Mouse (Mus musculus): ENCODE results near the gene Hist1h2bf. TPM values are rescaled to one million over a fixed set of nuclear protein-coding genes. Genes with fewer than 3 reads are reported as not detected.
"Not testable (repeated sequence)": the region's sequence is repeated elsewhere in the genome, so short reads cannot be mapped to it uniquely, and the experiment has no call there.

Hist1h2bf gene
- polyA plus RNA-seq, 1 experiment from 2014 or later, result 0.97 TPM

DNA sequence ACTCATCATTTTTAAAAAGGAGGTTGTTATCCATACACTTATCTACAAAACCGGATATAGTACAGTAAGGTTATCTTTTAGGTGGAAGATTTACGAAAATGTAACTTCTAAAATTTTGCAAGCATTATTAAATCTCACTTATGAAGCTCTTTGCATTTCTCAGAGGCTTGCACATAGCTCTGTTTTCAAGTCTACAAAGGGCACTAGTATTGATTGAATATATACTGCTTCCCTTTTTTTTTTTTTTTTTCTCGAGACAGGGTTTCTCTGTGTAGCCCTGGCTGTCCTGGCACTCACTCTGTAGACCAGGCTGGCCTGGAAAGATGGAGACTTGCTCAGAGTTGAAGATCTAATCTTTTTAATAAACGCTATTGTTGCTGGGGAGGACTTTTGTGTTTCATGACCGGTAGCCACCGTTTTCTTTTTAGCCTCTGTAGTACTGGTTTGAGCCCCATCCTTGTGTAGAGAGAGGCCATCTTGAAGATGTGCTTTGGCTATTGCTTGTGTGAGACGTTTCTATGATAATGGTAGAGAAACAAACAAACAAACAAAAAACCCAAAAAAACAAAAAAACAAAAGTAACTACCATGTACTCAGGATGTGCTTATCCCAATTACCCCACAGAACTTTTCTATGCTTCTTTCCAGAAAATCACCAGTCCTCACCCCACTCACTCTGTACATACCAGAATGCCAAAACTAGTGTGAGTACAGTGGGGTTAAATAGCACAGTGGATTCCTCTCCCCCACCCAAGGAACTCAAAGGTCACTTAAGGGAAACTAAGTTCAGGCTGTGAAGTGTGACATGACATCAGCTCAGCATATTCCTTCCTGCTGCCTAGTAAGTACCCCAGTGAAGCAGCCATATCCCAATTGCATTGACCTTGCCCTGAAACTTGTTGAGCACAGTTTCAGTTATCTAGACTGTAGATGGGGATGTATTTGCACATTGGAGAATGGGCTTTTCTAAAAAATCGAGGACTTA, 21.8 kb downstream of the Hist1h2bf start:
- peak overlapping the region; percentile 91 for H3K27ac ChIP-seq
- no peak for ATAC-seq (replicated peaks; ENCODE audit: insufficient number of reproducible peaks, insufficient read depth, low FRiP score, low read depth)
- H3K4me3 ChIP-seq, result peak overlapping the region; percentile 53
- peaks cover 21% of the 10 kb centered on the region for H3K4me1 ChIP-seq (replicated peaks)
- no peaks in the 10 kb centered on the region for H3K36me3 ChIP-seq
- H3K4me2 ChIP-seq, result peak overlapping the region; percentile 75
- WGBS, result 44% methylated on average over 8 of the region's 8 CpGs
- H3K27me3 ChIP-seq, result no peaks in the 10 kb centered on the region
- H3K9me3 ChIP-seq (replicated peaks), result no peaks in the 10 kb centered on the region
- H3K9ac ChIP-seq, result no peak overlapping the region

GRCm38 (mm10) chr13:23551146-23551834, 22.7 kb downstream of the Hist1h2bf start, which contains the start of gene Hist1h4f:
Gene Hist1h4f (minus strand): TSS chr13:23551648.
- not testable (repeated sequence) for H3K9me3 ChIP-seq (replicated peaks); H3K27me3 ChIP-seq; H3K36me3 ChIP-seq
- peaks cover 18% of the 10 kb centered on the region for H3K4me1 ChIP-seq (replicated peaks)
- H3K9ac ChIP-seq, result peak within 1 kb of the TSS; percentile 57
- peak; percentile 84 for ATAC-seq (replicated peaks; ENCODE audit: insufficient number of reproducible peaks, insufficient read depth, low FRiP score, low read depth)
- H3K27ac ChIP-seq, result peak within 1 kb of the TSS; percentile 91
- H3K4me2 ChIP-seq, result peak within 1 kb of the TSS; percentile 75
- WGBS, result under 1% methylated on average over 47 of the region's 47 CpGs
- H3K4me3 ChIP-seq, result peak within 1 kb of the TSS; percentile 53

- no peak for ATAC-seq (replicated peaks; ENCODE audit: insufficient number of reproducible peaks, insufficient read depth, low FRiP score, low read depth)
- peaks cover 18% of the 10 kb centered on the region for H3K4me1 ChIP-seq (replicated peaks)
These were observed 23.2 kb downstream of the Hist1h2bf start for GRCm38 (mm10) chr13:23550761-23551145.

GRCm38 (mm10) chr13:23546694-23547093, 27.3 kb downstream of the Hist1h2bf start:
- no peak overlapping the region for H3K27ac ChIP-seq
- WGBS, result 61% methylated on average over 5 of the region's 5 CpGs
- no peak overlapping the region for H3K4me3 ChIP-seq
- H3K9me3 ChIP-seq (replicated peaks), result no peaks in the 10 kb centered on the region
- no peak overlapping the region for H3K9ac ChIP-seq
- no peak overlapping the region for H3K4me2 ChIP-seq
- no peaks in the 10 kb centered on the region for H3K27me3 ChIP-seq
- H3K4me1 ChIP-seq (replicated peaks), result peaks cover 13% of the 10 kb centered on the region
- no peak for ATAC-seq (replicated peaks; ENCODE audit: insufficient number of reproducible peaks, insufficient read depth, low FRiP score, low read depth)
- no peaks in the 10 kb centered on the region for H3K36me3 ChIP-seq

More at GRCm38 (mm10) chr13:23550761-23551145, 23.2 kb downstream of the Hist1h2bf start:
- H3K4me3 ChIP-seq, result peak overlapping the region; percentile 53
- 6% methylated on average over 3 of the region's 3 CpGs for WGBS
- H3K36me3 ChIP-seq, result no peaks in the 10 kb centered on the region
- H3K9ac ChIP-seq, result peak overlapping the region; percentile 57
- H3K4me2 ChIP-seq, result peak overlapping the region; percentile 75
- H3K27ac ChIP-seq, result peak overlapping the region; percentile 91
- no peaks in the 10 kb centered on the region for H3K27me3 ChIP-seq
- H3K9me3 ChIP-seq (replicated peaks), result no peaks in the 10 kb centered on the region

DNA sequence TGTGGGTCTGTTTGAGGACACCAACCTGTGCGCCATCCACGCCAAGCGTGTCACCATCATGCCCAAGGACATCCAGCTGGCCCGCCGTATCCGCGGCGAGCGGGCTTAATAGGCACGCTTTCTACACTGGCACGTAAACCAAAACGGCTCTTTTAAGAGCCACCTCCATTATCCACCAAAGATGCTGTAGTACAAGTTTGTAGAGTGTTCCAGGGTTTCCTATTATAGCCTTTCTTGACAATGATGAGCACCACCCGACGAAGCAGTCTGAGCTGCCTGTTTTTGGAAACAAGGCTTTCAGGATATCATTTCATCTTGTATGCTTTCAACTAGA, 29.2 kb downstream of the Hist1h2bf start:
- WGBS, result 0% methylated on average over 14 of the region's 14 CpGs
- peak; percentile 5; the same call in 1 of the 2 replicates for ATAC-seq (replicated peaks; ENCODE audit: insufficient number of reproducible peaks, insufficient read depth, low FRiP score, low read depth)
- not testable (repeated sequence) for H3K27me3 ChIP-seq; H3K9me3 ChIP-seq (replicated peaks); H3K36me3 ChIP-seq; H3K4me1 ChIP-seq (replicated peaks)
- Histone ChIP-seq H3K4me2 (peak overlapping the region; percentile 77), H3K27ac (peak overlapping the region; percentile 92), H3K4me3 (peak overlapping the region; percentile 58), H3K9ac (0 out of 2 replicates have a peak overlapping the region, but pooled peaks have one; percentile 33)

- Histone ChIP-seq H3K27me3 (no peaks in the 10 kb centered on the region), H3K36me3 (no peaks in the 10 kb centered on the region), H3K9ac (peak within 1 kb of the TSS; percentile 65), H3K4me3 (peak within 1 kb of the TSS; percentile 58), H3K27ac (peak within 1 kb of the TSS; percentile 92), H3K4me1 (replicated peaks) (peaks cover 5% of the 10 kb centered on the region; the same call in 1 of the 2 replicates), H3K9me3 (replicated peaks) (no peaks in the 10 kb centered on the region), H3K4me2 (peak within 1 kb of the TSS; percentile 77)
- 1% methylated on average over 27 of the region's 45 CpGs for WGBS
- peak; percentile 88 for ATAC-seq (replicated peaks; ENCODE audit: insufficient number of reproducible peaks, insufficient read depth, low FRiP score, low read depth)
These were observed 29.8 kb downstream of the Hist1h2bf start, which contains the start of gene Hist1h3f for GRCm38 (mm10) chr13:23543965-23544786. Gene Hist1h3f (plus strand): TSS chr13:23544052.

GRCm38 (mm10) chr13:23542999-23543607, 30.9 kb downstream of the Hist1h2bf start, which contains the start of gene Hist1h2bh:
Gene Hist1h2bh (minus strand): TSS chr13:23543392.
- ATAC-seq (replicated peaks; ENCODE audit: insufficient number of reproducible peaks, insufficient read depth, low FRiP score, low read depth), result peak; percentile 91
- H3K9me3 ChIP-seq (replicated peaks); H3K27me3 ChIP-seq; H3K4me1 ChIP-seq (replicated peaks); H3K36me3 ChIP-seq: not testable (repeated sequence)
- peak within 1 kb of the TSS; percentile 77 for H3K4me2 ChIP-seq
- under 1% methylated on average over 39 of the region's 42 CpGs for WGBS
- H3K4me3 ChIP-seq, result peak within 1 kb of the TSS; percentile 58
- H3K27ac ChIP-seq, result peak within 1 kb of the TSS; percentile 92
- peak within 1 kb of the TSS; percentile 53 for H3K9ac ChIP-seq

DNA sequence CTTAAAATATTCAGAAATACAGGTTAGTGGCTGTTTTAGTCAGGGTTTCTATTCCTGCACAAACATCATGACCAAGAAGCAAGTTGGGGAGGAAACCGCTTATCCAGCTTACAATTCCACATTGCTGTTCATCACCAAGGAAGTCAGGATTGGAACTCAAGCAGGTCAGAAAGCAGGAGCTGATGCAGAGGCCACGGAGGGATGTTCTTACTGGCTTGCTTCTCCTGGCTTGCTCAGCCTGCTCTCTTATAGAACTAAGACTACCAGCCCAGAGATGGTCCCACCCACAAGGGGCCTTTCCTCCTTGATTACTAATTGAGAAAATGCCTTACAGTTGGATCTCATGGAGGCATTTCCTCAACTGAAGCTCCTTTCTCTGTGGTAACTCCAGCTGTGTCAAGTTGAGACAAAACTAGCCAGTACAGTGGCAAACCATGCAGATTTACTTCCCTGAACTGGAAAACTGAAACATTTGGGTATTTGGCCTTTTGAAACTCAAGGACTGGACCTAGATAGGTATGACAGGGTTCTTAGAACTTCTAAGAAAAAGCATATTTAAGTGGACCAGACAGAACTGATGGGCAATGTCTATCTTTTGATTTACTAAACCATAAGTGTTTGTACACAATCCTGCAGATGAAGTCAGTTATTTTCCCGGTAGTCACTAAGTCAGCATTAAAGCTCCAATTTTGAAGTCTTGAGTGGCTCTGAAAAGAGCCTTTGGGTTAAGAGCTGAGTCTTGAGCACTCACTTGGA, 31.6 kb downstream of the Hist1h2bf start:
- Histone ChIP-seq H3K4me3 (peak overlapping the region; percentile 58), H3K4me2 (peak overlapping the region; percentile 77), H3K27ac (peak overlapping the region; percentile 87), H3K9ac (peak overlapping the region; percentile 52)
- not testable (repeated sequence) for H3K9me3 ChIP-seq (replicated peaks); H3K27me3 ChIP-seq; H3K4me1 ChIP-seq (replicated peaks); H3K36me3 ChIP-seq; ATAC-seq (replicated peaks; ENCODE audit: insufficient number of reproducible peaks, insufficient read depth, low FRiP score, low read depth)
- 19% methylated on average over 3 of the region's 3 CpGs for WGBS

DNA sequence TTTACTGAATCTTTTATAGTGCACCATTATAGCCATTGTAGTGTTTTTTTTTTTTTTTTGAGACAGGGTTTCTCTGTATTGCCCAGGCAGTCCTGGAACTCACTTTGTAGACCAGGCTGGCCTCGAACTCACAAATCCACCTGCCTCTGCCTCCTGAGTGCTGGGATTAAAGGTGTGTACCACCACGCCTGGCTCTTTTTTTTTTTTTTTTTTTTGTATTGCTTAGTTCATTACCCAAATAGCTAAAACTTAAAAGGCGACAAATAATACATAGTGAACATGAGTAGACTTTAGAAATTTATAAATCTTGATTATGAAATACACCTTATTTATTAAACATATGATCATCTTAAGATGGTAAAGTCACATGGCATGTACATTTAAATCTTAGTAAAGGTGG, 32.5 kb downstream of the Hist1h2bf start:
- H3K9me3 ChIP-seq (replicated peaks), result no peaks in the 10 kb centered on the region
- no peaks in the 10 kb centered on the region for H3K36me3 ChIP-seq
- no peak overlapping the region for H3K4me3 ChIP-seq
- no peaks in the 10 kb centered on the region for H3K27me3 ChIP-seq
- 74% methylated on average over 3 of the region's 3 CpGs for WGBS
- no peak overlapping the region for H3K4me2 ChIP-seq
- H3K4me1 ChIP-seq (replicated peaks), result peaks cover 11% of the 10 kb centered on the region
- H3K9ac ChIP-seq, result no peak overlapping the region
- ATAC-seq (replicated peaks; ENCODE audit: insufficient number of reproducible peaks, insufficient read depth, low FRiP score, low read depth), result no peak
- no peak overlapping the region for H3K27ac ChIP-seq

DNA sequence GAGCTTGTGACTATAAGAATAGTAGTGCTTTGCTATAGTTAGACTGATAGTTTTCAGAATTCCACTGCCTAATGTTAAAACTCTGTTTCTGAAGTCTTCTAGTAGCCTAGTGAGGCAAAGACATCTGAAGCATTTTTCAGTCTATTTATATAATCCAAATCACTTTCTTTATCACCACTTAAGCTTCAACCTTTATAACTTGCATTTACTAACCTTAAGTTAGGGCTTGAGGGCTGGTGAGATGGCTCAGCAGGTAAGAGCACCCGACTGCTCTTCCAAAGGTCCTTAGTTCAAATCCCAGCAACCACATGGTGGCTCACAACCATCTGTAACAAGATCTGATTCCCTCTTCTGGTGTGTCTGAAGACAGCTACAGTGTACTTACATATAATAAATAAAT, 34.2 kb downstream of the Hist1h2bf start:
- not testable (repeated sequence) for H3K4me3 ChIP-seq; ATAC-seq (replicated peaks; ENCODE audit: insufficient number of reproducible peaks, insufficient read depth, low FRiP score, low read depth); H3K27me3 ChIP-seq; H3K27ac ChIP-seq; H3K36me3 ChIP-seq; H3K9me3 ChIP-seq (replicated peaks); H3K4me2 ChIP-seq; H3K9ac ChIP-seq
- peaks cover 16% of the 10 kb centered on the region for H3K4me1 ChIP-seq (replicated peaks)
- WGBS, result 47% methylated on average over 1 of the region's 1 CpGs
